Mouse (Mus musculus) lung, postnatal 0 days (tissue): ENCODE data around the gene Cacna2d3.

Source experiments
- CTCF ChIP-seq: IDR thresholded peaks from 2 replicates; pipeline ENCODE4 v1.5.1; 2016; ENCODE audit warnings: antibody characterized with exemption, mild to moderate bottlenecking
- EP300 ChIP-seq: IDR thresholded peaks from 2 replicates; pipeline ENCODE4 v1.6.1; 2016; ENCODE audit warnings: antibody characterized with exemption, mild to moderate bottlenecking, control low read depth

DNA sequence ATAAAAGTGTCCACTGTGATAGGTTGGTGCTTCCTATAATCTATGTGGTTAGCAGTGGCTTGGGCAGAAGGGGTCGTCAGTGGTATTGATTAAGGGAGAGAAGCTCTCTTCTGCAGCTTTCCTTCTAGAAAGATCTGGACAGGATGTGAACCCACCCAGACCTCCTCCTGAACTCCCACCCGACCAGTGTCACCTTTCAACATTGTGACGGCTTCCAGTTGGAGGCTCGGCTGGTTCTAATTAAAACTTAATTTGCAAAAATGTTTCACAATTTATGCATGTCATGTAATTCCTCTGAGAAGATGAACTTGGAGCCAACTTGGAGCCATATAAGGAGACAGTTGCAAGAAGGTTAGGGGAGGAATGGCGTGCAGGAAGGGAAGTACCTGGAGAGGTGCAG, 586.8 kb downstream of the Cacna2d3 start:
- TF ChIP-seq CTCF (no peak), EP300 (no peak)
